Mouse (Mus musculus) cerebellum, postnatal 25 days (tissue): ENCODE measurements around the gene Lcn12.
A peak's percentile ranks its signal among the peaks of the same experiment; 100 is the strongest.

Experiments used
- DNase-seq, 2 experiments: peaks; one replicate each; pipeline ENCODE4 v3.0.0; 2021; ENCODE audit warnings: mixed read lengths in 2 of 2

The Lcn12 gene

GRCm38 (mm10) chr2:25496462-25496861, 2.8 kb upstream of the Lcn12 start:
- DNase-seq, result peak; percentile 48 to 67

DNA sequence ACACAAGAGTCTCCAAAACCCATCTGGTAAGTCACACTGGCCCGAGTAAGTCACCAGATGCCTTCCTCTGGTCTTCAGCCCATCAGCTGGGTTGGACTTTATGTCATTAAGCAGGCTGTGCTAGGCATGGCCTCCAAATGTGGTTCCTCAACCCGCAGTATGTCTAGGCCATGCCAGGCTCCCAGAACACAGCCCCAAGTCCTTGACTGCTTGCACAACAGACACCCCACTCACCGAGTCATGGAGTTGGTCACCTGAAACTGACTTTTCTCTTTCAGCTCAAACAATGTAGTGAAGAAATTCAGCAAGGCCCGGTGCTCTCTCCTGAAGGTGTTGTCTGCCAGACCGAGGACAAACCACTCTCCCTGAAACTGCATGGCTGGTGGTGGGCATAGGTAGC, 723 bp downstream of the Lcn12 start:
- peak in 1 of 2 experiments; percentile 24 for DNase-seq

DNA sequence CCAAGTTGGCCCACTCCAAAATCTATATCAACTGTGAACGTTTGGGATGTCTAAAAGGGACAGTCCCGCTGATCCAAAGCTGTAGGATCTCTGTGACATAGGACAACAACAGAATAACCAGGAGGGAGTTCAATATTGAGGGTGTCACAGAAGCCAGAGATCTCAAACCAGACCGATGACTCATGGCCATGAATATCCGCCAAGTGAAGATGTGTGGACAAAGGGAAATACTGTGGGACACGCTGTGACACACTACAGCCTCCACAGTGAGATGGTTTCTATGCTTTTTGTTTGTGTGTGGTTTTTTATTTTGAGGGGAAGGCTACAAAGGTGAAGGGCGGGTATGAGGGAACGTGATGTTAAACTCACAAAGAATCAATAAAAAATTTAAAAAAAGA, 5.0 kb downstream of the Lcn12 start:
- peak; percentile 64 to 75 for DNase-seq

DNA sequence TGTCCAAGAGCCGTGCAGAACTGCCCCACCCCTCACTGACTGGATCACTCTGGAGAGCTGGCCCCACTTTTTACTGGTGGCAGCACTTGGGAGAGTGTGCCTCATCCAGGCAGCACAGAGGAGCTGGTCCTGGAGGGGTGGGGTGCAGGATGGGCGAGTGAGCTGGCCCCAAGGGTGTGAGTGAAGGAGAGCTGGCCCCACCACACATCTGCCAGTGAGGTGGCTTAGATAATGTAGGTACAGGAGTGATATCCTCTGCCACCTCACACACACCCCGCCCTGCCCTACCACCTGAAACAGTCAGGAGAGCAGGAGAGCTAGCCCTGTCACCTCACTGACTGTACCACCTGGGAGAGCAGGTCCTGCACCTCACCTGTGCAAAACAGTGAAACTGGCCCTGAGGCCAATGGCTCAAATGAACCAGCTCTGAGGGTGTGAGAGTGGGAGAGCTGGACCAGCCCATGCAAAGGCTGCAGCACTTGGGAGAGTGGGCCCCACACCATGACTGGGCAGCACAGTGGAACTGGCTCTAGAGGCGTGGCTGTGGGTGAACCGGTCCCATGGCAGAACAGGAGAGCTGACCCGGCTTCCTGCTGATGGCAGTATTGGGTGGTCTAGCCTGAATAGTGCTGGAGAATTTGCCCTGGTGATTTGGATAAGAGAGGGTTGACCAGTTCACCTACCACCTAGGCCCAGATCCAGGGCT, 5.6 kb downstream of the Lcn12 start:
- no peak for DNase-seq

DNA sequence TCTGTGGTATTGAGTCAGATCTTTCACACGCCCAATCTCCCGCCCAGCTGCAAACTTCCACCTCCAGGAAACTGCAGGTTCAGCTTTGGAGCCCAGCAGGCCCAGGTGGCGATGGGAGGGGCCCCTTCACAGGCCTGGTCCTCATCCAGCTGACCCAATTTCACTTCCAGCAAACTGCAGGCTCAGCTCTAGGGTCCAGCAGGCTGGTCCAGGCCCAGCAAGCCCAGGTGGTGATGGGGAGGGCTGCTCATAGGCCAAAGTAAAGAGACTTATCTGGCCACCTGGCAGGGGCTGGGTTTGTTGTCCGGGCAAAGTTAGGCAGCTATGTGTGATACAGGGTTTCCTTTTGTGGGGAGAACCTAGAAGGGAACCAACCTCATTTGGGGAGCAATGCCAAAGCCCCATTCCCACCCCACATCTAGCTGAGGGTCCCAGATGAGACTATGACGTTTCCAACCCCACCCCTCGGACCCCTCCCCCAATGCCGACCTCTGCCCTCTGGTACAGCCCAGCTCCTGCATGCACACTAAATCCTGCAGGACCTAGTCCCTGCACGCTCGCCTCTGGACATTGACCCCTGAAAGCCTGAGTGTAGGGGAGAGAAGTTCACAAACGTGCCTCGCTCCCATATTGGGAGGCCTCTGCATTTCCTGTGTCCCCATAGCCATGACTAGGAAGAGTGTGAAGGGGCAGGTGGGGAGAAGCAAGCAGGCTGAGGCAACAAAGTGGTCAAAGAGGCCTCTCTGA, 8.6 kb downstream of the Lcn12 start:
- DNase-seq, result peak; percentile 96 to 97

- DNase-seq, result peak; percentile 69 to 82
These were observed 10.7 kb downstream of the Lcn12 start for GRCm38 (mm10) chr2:25482969-25483368.

DNA sequence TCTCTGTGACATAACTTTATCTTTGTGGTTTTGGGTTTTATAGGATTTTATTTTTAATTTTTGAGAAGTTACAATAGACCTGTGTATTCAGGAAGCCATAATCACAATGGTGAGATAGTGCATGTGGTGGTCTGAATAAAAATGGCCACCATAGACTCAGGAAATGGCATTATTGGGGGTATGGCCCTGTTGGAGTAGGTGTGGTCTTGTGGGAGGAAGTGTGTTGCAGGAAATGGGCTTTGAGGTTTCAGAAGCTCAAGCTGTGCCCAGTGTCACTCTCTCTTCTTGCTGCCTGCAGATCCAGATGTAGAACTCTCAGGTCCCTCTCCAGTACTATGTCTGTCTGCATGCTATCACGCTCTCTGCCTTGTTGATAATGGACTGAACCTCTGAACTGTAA, 13.2 kb downstream of the Lcn12 start:
- no peak for DNase-seq

- peak in 1 of 2 experiments; percentile 28 for DNase-seq
These were observed 14.0 kb downstream of the Lcn12 start for GRCm38 (mm10) chr2:25479551-25480311.

DNA sequence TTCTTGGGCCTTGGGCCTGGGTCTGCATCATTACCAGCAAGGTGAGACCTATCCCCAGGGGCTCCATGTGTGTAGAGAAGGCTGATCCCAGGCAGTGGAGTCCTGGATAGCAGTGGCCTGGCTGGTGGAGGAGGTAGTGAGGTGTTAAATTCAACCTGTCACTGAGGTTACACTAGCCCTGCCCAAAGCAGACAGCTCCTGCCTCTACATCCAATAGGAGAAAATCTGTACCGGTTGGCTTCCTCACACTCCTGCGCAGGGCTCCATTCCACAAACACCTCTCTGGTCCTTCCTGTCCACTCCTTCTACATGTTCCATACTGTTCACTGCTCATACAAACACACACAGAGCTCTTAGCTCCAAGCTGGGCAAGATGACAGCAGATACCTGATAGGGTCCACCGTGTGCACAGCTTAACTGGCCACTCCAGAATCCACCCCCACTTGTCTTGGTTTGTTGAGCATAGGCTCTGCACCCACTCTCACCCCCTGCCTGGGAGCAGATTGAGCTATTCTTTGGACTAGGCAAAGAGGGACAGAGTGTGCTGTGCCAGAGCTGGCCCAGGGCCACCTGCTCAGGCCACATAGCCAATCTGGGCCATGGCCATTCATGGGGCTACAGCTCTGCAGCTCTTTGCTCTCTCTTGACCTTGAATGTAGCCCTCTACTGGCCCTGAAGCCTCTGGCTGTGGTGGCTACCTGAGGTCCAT, 15.6 kb downstream of the Lcn12 start:
- peak; percentile 97 to 98 for DNase-seq

DNA sequence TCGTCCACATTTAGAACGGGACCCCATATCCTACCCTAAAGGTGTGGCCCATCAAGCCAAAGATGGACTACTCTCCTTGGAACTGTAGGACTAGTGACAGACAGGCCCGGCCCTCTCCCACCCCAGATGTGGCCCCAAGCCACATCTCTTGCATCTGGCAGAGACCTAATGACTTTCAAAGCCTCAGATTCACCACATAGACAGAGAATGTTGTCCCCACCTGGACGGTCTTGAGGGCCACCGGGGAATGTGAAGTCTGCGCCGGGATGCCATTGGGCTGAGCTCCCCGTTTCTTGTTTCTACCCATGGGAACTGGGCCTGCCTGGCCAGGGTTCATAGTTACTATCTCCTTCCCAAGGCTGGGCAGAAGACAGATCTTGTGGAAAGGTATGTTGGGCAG, 16.2 kb downstream of the Lcn12 start:
- DNase-seq, result peak in 1 of 2 experiments; percentile 27

- DNase-seq, result no peak
These were observed 21.2 kb downstream of the Lcn12 start for GRCm38 (mm10) chr2:25472550-25472949.

DNA sequence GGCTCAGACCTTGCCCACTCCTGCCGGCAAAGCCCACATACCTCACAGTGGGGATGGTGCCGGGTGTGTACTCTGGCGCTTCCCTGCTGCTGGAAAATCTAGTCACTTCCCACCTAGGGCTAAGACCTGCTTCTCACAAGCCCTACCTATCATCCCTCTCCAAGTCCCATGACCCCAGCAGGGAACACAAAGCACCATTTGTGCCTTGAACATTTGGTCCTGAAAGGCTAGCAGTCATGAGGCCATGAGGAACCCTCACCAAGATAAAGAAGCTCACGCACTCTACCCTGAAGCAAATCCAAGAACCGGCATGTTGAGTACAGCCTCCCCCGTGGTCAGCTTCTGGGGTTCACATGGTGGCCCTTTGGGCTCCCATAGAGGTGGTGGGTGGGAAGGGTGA, 23.7 kb downstream of the Lcn12 start, which contains the start of gene Ptgds:
TSS of gene Ptgds (minus strand) at position 78 of the 400 bp plus-strand sequence.
- peak in 1 of 2 experiments; percentile 33 for DNase-seq

DNA sequence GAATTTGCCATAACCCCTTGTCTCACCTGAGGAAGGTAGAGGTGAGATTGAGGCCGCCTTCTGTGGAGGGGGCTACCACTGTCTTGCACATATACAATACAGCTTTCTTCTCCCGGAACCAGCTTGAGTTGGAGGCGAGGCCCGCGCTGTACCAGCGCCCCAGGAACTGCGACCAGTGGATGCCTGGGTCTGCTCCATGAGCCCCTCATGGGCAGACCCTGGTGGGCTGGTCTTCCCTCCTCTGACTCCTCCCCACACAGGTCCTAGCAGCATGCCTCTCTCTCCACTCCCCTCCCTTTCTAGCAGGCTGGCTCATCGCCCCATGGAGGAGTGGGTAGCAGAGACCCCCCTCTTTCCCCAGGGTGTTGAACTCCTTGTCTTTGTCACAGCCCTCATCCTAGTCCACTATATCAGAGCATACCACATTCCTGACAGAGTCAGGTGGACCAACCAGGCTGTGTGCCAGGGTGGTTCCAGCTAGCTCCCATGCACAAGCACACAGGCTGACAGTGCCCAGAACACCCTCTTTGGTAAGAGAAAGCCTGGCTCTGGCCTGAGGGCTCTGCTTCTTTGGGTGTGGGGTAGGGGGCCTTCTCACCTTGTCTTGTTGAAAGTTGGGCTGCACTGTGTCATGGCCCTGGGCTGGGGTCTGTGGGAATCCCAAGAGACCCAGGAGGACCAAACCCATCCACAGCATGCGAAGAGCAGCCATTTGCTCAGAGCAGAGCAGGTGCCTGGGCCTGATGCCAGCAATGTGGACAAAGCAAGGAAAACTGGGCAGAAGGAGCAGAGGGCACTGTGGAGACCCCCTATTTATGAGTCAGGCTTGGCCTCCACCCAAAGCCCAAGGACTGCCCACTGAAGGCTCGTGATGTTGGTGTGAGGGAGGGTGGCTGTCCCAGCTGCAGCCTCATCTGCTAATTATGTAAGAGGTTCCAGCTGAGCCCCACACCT, 24.5 kb downstream of the Lcn12 start:
- peak; percentile 76 to 83 for DNase-seq

DNA sequence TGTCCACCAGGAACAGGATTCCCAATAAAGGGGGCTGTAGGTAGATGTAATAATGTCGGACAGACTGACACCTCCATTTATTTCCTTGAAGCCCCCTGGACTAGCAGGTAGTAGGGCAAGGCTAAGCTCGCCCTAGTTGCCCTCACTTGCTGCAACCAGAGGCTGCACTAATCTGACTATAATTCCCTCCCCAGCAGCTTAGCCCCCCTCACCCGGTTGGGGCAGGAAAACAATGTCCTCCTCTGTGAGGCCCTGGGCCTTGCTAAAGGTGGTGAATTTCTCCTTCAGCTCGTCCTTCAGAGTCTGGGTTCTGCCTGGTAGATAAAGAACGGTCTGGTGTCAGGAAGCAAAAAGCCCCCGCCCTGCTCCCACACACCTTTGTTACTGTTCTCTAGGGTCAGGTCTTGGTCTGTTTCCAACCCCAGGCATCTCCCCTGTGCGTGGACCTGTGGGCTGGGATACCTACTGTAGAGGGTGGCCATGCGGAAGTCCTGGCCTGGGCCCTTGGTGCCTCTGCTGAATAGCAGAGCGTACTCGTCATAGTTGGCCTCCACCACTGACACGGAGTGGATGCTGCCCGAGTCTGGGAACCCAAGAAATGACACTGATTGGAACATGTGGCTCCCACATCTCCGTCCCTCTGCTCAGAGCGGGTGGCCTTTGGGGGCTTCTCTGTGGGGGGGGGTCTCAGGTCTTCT, 26.0 kb downstream of the Lcn12 start:
- peak in 1 of 2 experiments; percentile 27 for DNase-seq

GRCm38 (mm10) chr2:25465816-25466635, 27.7 kb downstream of the Lcn12 start:
- DNase-seq, result peak; percentile 47 to 53

DNA sequence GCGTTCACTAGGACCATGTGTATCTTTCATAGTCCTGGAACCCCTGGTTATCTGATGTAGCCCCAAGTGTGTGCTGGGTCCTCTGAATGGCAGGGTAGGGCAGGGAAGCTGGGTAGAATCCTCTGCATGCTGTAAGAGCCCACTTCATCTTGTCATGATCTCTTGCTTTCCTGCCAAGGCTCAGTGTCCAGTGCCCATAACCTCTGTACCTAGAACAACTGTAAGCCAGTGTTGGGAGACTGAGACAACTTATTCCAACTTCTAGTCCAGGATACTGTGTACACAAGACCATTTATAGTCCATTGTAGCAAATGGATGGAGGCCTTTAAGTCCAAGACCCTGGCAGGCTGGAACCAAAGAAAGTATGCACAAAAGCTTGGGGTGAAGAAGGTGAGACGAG, 28.5 kb downstream of the Lcn12 start:
- DNase-seq, result no peak

DNA sequence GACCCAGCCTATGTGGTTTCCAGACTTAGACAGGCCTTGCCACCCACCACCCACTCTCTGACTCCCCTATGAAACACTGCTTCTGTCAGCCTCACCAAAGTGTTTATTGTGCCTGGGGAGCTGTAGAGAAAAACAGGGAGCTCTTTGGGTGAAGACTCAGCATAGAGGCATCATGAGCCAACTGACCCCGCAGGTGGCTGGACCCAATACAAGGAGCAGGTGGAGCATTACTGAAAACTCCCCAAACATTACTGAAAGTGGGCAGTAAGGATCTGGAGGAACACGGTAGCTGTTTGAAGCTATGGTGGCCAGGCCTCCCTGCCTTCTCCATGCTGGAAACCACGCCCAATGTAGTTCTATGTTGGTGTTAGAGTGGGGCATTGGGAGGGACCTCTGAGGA, 30.1 kb downstream of the Lcn12 start:
- peak; percentile 74 for DNase-seq

DNA sequence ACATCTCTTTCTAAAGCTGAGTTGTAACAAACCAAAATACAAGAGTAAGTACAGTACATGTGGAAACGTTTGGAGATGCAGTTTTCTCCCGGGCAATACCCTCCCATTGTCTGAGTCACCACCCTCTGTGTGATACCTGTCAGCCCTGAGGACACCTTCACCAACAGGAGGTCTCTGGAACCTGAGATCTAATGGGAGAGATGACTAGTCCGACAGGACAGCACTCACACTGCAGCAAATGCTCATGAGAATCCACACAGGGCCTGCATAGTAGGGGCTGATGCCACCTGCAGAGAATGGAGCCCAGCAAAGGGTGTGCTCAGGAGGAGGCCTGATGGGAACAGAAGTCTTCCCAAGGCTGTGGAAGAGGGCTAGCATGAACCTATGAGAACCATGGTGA, 32.3 kb downstream of the Lcn12 start:
- DNase-seq, result no peak

GRCm38 (mm10) chr2:25460551-25461309, 33.0 kb downstream of the Lcn12 start, which contains the start of gene Paxx:
Paxx (minus strand) TSS chr2:25461094.
- DNase-seq, result peak; percentile 94 to 95
